Mouse (Mus musculus): ENCODE data around the gene Foxa3.

GRCm38 (mm10) chr7:19067063-19067462 lies 43.7 kb upstream of the Foxa3 start:
- TF ChIP-seq CTCF (IDR thresholded peaks at IDR 0.05; ENCODE audit: low read depth) (no peak), EP300 (IDR thresholded peaks at IDR 0.05; ENCODE audit: low read depth) (no peak)
